Mouse (Mus musculus) embryo, embryonic 10.5 days (tissue): Measurements from ENCODE around the gene Sf3b3.
A peak's percentile ranks its signal among the peaks of the same experiment; 100 is the strongest.

Source experiments
- DNase-seq: peaks from one replicate; pipeline ENCODE4 v3.0.0-alpha.2; 2015; ENCODE audit warnings: low spot score

Sf3b3 gene

DNA sequence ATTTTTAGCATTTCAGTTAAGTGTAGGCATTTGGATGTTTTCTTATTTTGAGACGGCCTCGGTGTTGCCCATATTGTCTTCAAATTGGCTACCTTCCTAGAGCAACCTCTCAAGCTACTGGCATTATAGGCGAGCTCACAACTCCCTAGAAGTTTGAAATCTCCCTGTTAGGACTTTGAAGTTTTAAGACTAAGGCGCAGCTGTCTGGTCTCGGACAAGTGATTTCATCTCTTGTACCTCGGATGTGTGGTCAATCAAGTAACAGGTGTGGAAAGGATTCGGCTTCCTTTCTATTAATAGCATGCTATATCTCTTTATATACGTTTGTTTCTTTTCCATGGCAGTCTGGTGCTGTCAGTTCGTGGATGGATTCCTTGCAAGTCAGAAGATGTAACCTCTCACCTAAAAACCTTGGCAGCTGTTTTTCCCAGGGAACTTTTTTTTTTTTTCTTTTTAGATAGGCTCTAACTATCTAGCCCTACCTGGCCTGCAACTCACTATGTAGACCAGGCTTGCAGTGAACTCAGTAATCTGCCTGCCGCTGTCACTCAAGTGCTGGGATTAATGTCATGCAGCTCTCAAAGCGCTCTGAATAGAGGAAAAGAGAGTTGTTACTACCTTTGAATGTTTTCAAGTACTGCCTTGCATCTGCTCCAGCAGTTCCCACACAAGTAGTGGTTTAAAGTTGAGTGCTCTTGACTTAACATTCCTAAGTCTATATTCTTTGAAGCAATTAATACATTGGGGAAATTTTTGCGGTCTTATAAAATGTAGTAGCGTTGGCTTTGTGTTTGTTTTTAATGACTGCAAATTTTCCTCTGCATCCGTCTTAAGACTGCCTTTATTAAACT, 1.3 kb upstream of the Sf3b3 start:
- no peak for DNase-seq

DNA sequence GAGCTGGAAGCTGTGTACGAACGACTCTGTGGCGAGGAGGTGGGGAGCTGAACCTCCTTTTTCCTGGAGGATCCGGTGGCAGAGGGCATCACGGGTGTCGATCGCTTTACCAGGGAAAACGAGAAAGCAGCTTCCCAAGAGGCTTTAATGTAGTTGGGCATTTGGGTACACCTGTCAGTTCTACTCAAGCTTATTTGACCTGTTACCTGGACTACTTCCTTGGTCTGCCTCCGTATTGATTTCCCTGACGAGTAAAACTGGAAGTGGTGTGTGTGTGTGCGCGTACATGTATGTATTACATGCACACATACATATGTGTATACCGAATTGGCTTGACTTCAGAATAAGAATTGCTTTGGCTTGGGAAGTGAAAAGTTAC, 573 bp upstream of the Sf3b3 start:
- DNase-seq, result no peak

DNA sequence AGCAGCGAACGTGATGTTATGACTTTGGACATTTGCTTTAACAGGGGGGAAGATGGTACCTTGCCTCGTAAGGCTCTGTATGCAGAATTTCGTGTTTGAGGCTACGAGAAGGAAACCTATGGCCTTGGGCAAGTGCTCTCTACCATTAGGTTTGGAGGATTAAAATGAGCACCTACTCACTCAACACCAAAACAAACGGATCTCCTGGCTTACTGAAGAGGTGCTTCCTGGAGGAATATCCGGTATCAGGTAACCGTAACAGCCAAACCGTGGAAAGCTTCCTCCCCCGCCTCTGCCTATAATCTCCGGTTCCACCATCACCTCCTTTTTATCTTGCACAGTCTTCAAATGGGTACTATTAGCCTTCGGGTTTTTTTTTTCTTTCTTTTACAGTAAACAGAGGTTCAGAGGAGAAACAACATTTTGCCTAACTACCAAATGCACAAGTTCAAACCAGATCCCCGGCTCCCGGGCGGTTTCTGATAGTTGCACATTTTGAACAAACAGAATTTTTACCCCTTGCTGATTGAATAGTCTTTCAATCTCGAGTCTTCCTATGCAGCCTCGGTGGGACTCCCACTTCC, 674 bp downstream of the Sf3b3 start:
- peak; percentile 57 for DNase-seq

DNA sequence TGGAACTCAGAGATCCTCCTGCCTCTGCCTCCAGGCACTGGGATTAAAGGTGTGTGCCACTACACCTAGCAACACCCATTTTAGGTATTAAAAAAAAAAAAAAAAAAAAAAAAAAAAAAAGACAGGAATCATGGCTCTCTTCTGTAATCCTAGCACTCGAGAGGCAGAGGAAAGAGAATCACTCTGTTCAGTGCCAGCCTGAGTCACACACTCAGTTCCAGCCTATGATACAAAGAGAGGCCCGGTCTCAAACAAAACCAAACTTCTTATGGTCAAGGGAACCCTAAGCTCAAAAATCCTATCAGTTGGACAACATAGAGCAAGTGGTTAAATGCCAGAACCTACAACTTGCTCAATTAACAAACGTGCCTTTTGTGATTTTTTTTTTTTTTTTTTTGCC, 1.6 kb downstream of the Sf3b3 start:
- DNase-seq, result no peak

DNA sequence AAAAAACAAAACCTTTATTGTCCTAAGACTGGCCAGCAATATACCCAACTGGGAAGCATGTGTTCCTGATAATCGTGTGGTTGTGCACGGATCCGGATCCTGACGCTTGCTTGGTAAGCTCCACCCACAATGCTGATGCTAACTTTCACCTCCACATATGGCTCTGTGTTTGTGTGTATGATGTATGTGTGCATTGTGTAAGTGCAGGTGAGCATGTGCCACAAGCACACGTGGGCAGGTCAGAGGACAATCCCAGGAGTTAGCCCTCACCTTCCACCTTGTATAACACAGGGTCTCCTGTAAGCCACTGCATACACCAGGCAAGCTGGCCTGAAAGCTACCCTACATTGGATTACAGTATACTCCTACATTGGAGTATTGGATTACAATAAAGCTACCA, 3.4 kb downstream of the Sf3b3 start:
- DNase-seq, result no peak

DNA sequence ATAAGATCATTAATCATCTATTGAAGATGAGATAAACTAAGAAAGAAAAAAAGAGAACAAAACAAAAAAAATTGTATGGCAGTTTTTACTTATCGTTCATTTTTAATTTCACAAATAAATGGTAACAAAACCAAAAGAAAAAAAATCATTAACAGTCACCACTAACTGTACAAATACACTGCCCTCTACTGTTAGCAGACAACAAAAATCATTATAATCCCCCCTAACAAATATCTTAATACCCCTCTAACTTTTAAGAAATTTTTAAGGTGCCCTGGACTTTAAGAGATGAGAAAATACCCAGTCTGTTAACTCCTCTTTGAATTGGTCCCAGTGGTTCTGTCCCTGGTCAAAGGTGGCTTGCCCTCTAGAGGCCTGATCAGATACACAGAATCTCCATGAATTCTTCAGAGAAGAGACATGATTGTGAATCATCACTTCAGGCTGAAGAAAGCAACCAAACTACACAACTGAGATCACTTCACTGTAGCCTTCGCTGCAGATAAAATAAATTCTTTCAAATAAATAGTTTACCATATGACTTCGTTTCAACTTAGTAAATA, 4.5 kb downstream of the Sf3b3 start:
- DNase-seq, result no peak

DNA sequence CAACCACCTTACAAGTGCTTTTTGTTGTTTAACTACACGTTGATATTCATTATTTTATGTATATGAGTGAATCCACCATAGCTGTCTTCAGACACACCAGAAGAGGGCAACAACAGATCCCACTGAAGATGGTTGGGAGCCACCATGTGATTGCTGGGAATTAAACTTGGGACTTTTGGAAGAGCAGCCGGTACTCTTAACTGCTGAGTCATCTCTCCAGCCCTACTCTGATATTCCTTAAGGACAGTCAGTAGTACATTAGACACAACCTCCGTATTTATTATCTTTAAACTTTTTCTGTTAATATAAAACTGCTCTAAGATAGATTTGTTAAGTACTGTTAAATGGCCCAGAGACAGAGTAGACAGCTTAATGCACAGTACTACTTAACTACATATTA, 14.6 kb downstream of the Sf3b3 start:
- no peak for DNase-seq

DNA sequence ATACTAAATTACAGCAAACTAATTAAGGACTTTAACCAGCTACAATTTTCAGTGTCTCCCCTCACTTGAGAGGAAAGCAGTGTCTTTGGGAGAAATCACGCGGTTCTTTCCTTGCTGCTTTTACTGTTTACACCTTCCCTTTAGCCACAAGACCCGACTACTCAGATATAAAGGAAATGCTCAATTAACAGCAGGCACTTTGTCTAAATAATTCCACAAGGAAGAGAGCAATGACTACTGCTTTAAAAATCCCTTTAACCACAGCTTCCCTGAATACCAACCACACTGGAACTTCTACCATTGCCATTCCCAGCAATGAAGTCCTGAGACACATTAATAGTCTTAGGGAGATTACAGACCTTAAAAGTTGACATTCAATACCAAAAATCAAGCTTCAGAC, 18.1 kb downstream of the Sf3b3 start:
- no peak for DNase-seq

DNA sequence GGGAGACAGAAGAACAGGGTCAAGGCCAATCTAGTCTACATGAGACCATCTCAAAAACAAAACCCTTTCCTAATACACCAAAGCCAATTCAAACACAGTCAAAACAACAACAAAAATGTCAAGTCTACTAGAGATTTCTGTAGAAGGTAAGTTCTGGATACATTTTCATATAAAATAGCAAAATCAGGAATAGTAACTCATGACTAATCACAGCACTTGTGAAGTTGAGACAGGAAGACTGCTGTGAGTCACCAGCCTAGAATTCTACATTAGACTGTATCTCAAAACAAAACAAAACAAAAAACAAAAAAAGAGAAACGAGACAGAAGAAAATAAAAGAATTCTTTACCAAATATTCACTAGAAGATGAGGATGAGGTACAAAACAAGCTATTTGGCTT, 21.7 kb downstream of the Sf3b3 start:
- no peak for DNase-seq

DNA sequence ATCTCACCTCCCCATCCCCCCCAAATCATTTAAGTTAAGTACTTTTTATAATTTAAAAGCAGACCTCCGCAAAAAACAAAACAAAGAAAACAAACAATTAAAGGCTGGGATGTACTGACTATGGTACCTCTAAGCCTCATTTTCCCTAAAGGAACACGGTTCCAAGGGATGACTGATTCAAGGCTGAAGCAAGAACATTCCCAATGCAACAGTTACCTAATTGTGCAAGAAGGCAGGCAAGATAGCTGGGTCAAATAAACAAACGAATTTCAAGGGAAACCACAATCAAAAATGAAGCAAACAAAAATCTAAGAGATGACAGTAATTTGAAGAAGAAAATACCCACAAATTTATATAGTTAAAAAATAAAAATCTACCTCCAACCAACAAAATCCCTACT, 24.6 kb downstream of the Sf3b3 start:
- no peak for DNase-seq

DNA sequence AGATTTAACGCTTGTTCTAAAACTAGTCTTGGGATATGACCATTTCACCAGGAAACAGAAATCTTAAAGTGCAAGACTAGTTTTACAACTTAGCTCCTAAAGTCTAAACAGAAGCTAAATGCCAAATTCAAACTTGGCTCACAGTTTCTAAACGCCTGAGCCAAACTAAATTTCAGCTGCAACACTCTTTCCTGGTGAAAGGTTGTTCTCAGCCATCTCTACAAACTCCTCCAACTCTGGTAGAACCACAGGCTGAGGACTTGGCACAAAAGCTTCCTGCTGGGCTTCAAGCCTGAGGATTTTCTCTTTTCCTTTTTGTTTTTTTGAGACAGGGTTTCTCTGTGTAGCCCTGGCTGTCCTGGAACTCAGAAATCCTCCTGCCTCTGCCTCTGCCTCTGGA, 26.3 kb downstream of the Sf3b3 start:
- no peak for DNase-seq

DNA sequence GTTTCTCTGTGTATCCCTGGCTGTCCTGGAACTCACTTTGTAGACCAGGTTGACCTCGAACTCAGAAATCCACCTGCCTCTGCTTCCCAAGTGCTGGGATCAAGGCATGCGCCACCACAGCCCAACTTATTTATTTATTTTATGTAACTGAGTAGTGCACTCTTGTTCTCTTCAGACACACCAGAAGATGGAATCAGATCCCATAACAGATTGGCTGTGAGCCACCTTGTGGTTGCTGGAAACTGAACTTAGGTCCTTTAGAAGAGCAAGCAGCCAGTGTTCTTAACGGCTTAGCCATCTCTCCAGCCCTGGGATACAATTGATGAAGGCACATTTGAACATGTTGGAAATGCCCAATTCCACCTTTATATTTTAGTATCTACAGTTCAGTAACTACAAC, 28.0 kb downstream of the Sf3b3 start:
- DNase-seq, result no peak

DNA sequence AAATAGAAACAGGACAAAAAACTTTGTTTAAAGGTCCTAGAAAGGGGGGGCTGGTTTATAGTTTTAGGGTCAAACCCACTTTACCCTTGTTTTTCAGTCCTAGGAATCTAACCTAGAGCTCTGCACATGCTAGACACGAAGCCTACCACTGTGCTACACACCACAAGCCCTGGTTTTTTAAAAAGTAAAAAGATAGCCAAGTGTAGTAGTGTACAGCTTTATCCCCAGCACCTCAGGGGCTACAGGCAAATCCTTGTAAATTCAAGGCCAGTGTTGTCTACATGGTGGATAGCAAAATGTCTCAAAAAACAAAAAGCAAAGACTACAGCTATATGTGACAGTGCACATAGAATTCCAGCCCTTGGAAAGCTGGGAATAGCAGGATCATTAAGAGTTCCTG, 29.6 kb downstream of the Sf3b3 start:
- no peak for DNase-seq

DNA sequence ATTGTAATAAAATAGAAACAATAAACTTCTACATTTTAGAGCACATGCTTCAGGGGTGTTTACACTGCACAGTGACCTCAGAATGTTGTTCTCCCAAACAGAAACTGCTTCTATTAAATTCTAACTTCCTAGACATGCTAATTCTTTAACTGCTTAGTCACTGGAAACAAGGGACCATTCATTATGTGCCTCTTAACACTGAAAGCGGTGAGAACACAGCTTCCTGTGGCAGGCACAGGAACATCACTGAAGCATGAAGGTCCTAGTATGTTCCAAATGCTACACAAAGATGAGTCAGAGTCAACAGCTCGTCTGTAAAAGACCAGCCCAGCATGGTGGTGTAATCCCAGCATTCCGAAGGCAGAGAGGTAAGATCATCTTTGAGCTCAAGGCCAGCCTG, 31.3 kb downstream of the Sf3b3 start:
- DNase-seq, result no peak

DNA sequence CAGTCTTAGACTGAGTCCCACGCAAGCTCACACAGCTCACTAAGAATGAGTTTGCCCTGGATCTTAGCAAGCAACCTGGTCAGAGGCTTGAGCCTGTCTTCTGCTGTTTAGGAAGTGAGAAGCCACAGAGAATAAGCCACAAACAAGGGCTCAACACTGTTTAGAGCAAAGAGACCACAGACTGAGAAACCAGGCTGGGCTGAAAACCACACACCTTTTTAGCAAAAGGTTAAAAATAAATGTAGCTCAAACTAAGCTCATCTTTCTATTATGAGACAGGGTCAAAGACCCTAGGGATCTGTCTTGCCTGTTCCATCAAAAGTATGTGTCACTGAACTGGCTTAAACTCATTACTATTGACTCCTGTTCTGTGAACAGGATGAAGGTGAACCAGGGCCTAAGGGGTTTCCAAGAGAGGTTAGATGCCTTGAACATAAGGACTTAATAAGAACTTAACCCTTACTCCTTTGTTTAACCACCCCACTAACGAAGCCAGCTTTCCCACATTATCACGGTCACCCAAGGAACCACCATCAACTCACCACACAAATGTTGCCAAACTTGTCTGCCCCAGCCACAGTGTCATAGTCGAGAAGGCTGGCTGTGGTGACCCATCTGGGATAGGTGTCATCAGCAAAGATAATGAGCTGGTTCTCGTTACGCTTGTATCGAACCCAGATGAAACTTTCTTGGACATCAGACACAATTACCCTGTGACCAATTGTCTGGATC, 33.3 kb downstream of the Sf3b3 start:
- no peak for DNase-seq

DNA sequence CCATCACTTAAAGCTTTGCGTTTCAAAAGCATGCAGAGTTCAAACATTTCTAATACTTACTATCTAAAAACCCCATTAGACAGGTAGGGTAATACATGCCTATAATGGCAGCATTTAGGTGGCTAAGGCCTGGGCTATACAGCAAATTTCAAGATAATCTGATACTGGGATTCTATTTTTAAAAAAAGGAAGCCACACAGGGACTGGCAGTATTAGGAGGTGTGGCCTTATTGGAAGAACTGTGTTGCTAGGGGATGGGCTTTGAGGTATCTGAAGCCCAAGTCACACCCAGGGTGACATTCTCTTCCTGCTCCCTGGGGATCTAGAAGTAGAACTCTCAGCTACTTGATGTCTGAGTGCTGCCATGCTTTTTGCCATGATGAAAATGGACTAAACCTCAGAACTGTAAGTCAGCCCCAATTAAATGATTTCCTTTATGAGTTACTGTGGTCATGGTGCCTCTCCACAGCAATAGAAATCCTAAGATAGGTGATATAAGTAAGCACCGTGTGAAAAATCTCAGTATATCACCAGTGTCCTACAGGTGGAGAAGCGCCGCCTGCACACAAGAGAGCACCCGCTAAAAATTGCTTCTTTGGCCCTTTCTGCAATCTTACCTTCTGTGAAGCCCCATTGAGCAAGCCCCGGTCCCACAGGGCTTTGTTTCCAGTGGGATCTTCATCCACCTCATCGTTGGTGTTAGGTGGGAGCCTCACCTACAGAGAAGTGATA, 34.1 kb downstream of the Sf3b3 start:
- DNase-seq, result no peak

DNA sequence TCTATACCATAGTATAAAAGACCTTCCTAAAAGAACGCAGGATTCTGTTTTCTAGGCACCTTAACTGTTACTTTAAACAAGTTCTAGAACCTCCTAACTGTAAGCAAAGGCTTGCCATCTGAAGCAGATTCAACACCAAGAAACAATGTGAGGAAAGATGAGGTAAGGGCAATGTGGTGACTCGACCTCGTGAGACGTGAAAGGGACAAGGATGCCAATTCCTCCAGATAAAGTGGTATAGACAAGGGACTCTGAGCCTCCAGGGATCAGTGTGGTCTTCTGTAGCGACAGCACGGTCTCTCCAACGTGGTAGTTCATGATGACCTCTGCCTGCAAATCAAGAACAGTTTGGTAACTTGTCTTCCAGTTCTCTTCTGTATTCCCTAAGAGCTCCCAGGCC, 34.8 kb downstream of the Sf3b3 start:
- DNase-seq, result no peak

DNA sequence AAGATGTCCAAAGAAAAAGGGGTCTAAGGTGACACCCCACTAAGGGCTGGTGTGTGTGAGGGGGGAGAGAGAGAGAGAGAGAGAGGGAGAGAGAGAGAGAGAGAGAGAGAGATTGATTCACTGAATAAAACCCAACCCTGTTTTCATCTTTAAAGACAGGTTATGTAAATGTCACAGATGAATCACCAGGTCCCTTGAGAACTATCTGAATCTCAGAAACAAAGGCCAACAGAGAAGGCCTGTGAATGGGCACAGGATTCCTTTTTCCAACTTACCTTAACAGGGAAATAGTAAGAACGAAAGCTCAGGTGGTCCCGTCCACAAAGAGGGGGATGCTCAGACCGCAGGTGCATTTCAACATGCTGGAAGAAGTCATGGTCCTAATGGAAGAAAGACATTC, 35.5 kb downstream of the Sf3b3 start:
- no peak for DNase-seq

DNA sequence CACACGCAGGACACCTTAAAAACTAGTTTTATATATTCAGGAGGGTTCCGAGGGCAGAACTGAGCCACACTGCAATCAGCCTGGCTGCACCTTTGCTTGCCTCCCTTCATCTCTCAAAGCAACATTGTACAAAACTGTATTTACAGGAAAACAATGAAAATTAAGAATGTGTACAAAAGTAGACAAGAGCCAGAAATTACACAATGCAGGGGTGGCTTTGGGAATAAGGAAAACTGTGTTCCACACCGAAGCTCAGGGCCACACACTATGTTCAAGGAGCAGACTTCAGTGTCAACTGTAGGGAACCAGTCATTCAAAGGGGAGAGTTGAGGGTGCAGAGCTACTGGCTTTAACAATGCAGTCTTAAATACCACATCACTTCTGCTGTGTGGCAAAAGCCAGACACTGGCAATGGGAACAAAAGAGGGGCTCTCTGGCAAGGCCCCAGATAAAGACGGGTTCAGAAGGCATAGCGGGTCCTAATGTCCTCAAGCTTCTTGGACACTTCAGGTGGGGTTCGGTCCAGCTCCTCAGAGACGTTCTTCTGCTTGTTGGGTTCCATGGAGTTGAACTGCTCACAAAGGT, 36.0 kb downstream of the Sf3b3 start:
- no peak for DNase-seq

DNA sequence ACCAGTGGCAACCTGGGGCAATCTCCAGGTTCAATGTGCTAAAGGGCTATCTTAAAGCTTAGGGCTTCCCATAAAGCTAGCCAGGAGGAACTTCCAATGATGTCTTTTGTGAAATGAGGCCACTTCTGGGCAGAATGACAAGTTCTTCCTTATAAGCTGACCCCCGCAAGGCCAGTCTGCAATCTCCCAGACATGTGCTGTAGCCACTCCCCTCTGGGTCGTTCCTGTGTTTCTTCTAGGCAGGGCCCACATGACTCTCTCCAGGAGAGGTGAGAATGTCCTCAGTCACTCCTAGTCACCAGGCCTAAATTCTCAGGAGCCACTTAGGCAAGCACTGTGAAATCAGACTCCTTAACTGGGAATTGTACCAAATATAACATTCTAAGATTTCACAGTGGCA, 36.8 kb downstream of the Sf3b3 start:
- DNase-seq, result no peak

DNA sequence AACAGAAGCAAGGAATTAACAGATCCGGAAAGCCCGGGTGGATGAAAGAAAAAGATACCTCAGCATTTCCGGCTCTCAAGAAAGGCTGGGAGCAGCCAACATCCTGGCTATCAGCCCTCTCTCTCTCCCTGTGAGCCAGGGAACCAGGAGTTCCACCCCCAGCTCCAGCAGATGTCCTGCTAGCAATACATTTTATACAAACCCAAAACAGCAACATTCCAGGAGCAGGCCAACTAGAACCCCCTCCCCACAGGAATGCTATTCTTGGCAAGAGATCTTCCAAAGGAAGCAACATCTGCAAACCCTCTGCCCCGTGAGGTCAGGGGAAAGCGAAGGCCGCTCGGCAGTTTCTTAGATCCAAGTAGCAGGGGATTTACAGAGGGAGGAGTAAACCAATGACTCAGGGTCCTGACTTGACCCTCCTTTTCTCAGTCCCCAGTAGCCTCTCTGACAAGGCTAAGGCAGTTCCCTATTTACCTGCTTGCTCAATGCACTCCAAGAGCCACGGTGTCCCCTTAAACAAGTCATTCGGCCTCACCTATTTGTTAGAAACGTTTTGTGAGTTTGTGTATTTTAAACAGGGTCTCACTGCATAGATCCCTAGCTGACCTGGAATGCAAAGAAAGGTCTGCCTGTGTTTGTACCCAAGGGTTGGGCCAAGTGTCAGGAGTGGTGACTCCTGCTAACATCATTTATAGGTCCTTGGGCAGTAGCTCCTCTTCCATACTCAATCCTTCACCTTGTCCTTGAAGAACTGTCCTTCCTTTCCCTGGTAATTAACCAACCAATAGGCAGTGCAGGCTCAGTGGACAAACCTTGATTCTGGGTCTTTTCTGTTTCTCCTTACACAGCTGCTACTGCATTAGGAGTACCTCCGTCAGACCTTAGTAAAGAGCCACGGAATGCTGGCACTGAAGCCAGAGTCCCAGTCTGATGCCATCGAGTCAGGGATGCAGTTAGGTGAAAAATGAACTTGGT, 37.8 kb downstream of the Sf3b3 start:
- peak; percentile 27 for DNase-seq
